ENCODE assay signal across 8 mouse cellular contexts in the genomic region with DNA sequence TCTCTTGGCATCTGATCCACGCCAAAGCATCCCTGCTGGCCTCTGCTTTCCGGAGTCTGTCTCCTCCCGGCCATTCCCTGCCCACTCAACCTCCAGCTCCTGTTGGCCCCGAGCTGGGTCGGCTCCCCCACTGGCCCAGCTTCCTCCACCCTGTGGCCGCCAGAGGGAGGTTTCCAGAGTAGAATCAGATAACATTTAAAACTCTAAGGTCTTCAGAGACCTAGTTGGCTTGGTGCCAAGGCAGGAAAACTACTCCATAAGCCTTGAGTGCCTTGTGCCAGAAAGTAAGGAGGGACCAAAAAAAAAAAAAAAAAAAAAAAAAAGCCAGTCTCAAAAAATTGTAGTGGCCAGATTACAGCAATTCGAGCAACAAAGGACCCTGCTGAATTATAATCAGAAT. TPM values are rescaled to one million over a fixed set of nuclear protein-coding genes. Genes with fewer than 3 reads are reported as not detected.
A peak's percentile ranks its signal among the peaks of the same experiment; 100 is the strongest.
DNase-seq lines count a peak whose midpoint lies in the region; ATAC-seq and TF ChIP-seq lines count a peak whose summit lies in the region.
"Had no signal": no experiment of that assay in that cellular context is flagged by ENCODE, and none has a peak within 500 bp of the region (broad histone marks: within the 10 kb centered on the region; RNA-seq: fewer than 3 reads in every experiment).

No protein-coding gene starts in this region.

- no peaks in the 10 kb centered on the region for H3K9me3 ChIP-seq in ES-E14 (ENCODE audit: control insufficient read depth, insufficient read depth, low read depth, low read length)
- no peaks in the 10 kb centered on the region for H3K9me3 ChIP-seq in lung, embryonic 16.5 days (ENCODE audit: control insufficient read depth, low read length)
- H3K9me3 ChIP-seq: limb, embryonic 13.5 days had no signal

- in situ Hi-C loops in ES-E14 (cut with MboI; ENCODE audit: low sequenced_read_pairs in 2 of 2, unreplicated experiment in 2 of 2) = no loop called here

- no peak overlapping the region for H3K4me3 ChIP-seq in ES-E14 (ENCODE audit: insufficient read depth in 1 of 2, low read depth in 1 of 2, low read length in 2 of 2, poor library complexity in 1 of 2, severe bottlenecking in 1 of 2)
- no peak overlapping the region for H3K4me3 ChIP-seq in lung, embryonic 16.5 days (ENCODE audit: low read length)
- H3K4me3 ChIP-seq: limb, embryonic 13.5 days had no signal

- no peaks in the 10 kb centered on the region for H3K4me1 ChIP-seq in ES-E14 (ENCODE audit: control insufficient read depth in 2 of 2, insufficient read depth in 2 of 2, low read length in 2 of 2, poor library complexity in 1 of 2)
- peaks cover 18% of the 10 kb centered on the region for H3K4me1 ChIP-seq in lung, embryonic 16.5 days (replicated peaks; ENCODE audit: control insufficient read depth, insufficient read depth, low read length)

- H3K36me3 ChIP-seq in ES-E14 (ENCODE audit: control insufficient read depth, insufficient read depth, low read length, poor library complexity, severe bottlenecking) = no peaks in the 10 kb centered on the region
- no peaks in the 10 kb centered on the region for H3K36me3 ChIP-seq in lung, embryonic 16.5 days (ENCODE audit: control insufficient read depth, insufficient read depth, low read length)

- no peak overlapping the region for H3K9ac ChIP-seq in ES-E14 (ENCODE audit: insufficient read depth, low read depth, low read length, poor library complexity, severe bottlenecking)
- no peak overlapping the region for H3K9ac ChIP-seq in lung, embryonic 16.5 days (ENCODE audit: low read length)
- H3K9ac ChIP-seq: limb, embryonic 13.5 days had no signal

- peak; percentile 71 for DNase-seq in 416B (ENCODE audit: low read depth)
- DNase-seq in ES-E14 (ENCODE audit: low read depth, low spot score) = no peak
- DNase-seq in cerebellum, postnatal 10 days = peak; percentile 46 to 56
- peak; percentile 27 for DNase-seq in heart, postnatal 25 days (ENCODE audit: low spot score)
- no peak for DNase-seq in spleen, postnatal 14 days (ENCODE audit: low spot score in 2 of 2)
- no peak for DNase-seq in T-cell, adult 2 months (ENCODE audit: low spot score)

- ATAC-seq in lung, embryonic 16.5 days (ENCODE audit: low read depth) = peak; percentile 74

- WGBS in lung, embryonic 16.5 days = 9% methylated on average over 7 of the region's 7 CpGs

- intact Hi-C loops in heart, postnatal 25 days (cut with DNase I) = no loop called here

- no peak overlapping the region for H3K27ac ChIP-seq in ES-E14 (ENCODE audit: insufficient read depth, low read depth, low read length, poor library complexity, severe bottlenecking)
- 0 out of 2 replicates have a peak overlapping the region, but pooled peaks have one; percentile 14 for H3K27ac ChIP-seq in lung, embryonic 16.5 days (ENCODE audit: low read length)
- H3K27ac ChIP-seq: limb, embryonic 13.5 days had no signal

- H3K4me2 ChIP-seq in lung, embryonic 16.5 days (ENCODE audit: low read depth, low read length) = no peak overlapping the region
- H3K4me2 ChIP-seq: limb, embryonic 13.5 days had no signal

- no peaks in the 10 kb centered on the region for H3K27me3 ChIP-seq in lung, embryonic 16.5 days (ENCODE audit: control insufficient read depth, insufficient read depth, low read depth, low read length)
- H3K27me3 ChIP-seq: limb, embryonic 13.5 days had no signal

TF ChIP-seq in ES-E14, 5 proteins besides CTCF, POLR2A, EP300 and RAD21:
- no peak for TF ChIP-seq HCFC1 (IDR thresholded peaks at IDR 0.05; ENCODE audit: borderline replicate concordance, insufficient read depth, low read length)
- TF ChIP-seq ZNF384 (IDR thresholded peaks at IDR 0.05; ENCODE audit: low read depth, low read length) = 0 out of 2 replicates have a peak, but pooled peaks have one; percentile 45

RNA-seq across cellular contexts. Expression of a gene that starts 15.0 kb away (rescaled TPM):
- 6.7 and 7.9 TPM in 2 replicates for total RNA-seq in ES-E14 (2012; rRNA removed)
- total RNA-seq in heart, postnatal 25 days (2021) = 1 to 10 TPM; 4.2 to 5.3 TPM
- polyA plus RNA-seq in lung, embryonic 16.5 days (2015; fragmentation: Nextera tagmentation; extraction: Ambion mirVana) = 1.8 TPM in 2 replicates

Comparison
In these comparisons a context has a peak if more than half of its experiments do, and no peak if none do; other contexts are left out.
1. DNase-seq: peak in 416B (single experiment), cerebellum, postnatal 10 days (2 of 2) and heart, postnatal 25 days (single experiment); none in ES-E14 (single experiment), spleen, postnatal 14 days (0 of 2) and T-cell, adult 2 months (single experiment).